Mouse (Mus musculus) embryonic facial prominence, embryonic 14.5 days (tissue): ENCODE data around the gene Mbnl2. TPM values are rescaled to one million over a fixed set of nuclear protein-coding genes. Genes with fewer than 3 reads are reported as not detected.

Source experiments
- ATAC-seq: fragments of 200-750 bp; cut with Nextera tagmentation; 2 replicates; pipeline ENCODE4 v1.8.0; 2017; ENCODE audit warnings: low read depth, moderate number of reproducible peaks, moderate TSS enrichment
- DNase-seq: peaks from one replicate; pipeline ENCODE4 v3.0.0-alpha.2; 2015; ENCODE audit warnings: low spot score
- H3K27ac ChIP-seq: fragments of 300-500 bp; sonication (generic); replicated peaks from 2 replicates; pipeline ENCODE4 v1.5.1; 2014; ENCODE audit warnings: low read depth, mild to moderate bottlenecking, low read length, moderate library complexity
- H3K27me3 ChIP-seq: fragments of 300-500 bp; sonication (generic); replicated peaks from 2 replicates; pipeline ENCODE4 v1.6.1; 2014; ENCODE audit warnings: low read length; ENCODE audit not compliant: control insufficient read depth, insufficient read depth
- H3K36me3 ChIP-seq: fragments of 300-500 bp; sonication (generic); 2 replicates; pipeline ENCODE4 v1.6.1; 2014; ENCODE audit warnings: low read length, mixed read lengths; ENCODE audit not compliant: control insufficient read depth, insufficient read depth
- H3K4me1 ChIP-seq: fragments of 300-500 bp; sonication (generic); 2 replicates; pipeline ENCODE4 v1.6.1; 2014; ENCODE audit warnings: antibody characterized with exemption, low read length; ENCODE audit not compliant: control insufficient read depth, insufficient read depth
- H3K4me2 ChIP-seq: fragments of 300-500 bp; sonication (generic); 2 replicates; pipeline ENCODE4 v1.6.1; 2014; ENCODE audit warnings: low read depth, mild to moderate bottlenecking, low read length, moderate library complexity, mixed read lengths
- H3K4me3 ChIP-seq: fragments of 300-500 bp; sonication (generic); 2 replicates; pipeline ENCODE4 v1.5.1; 2014; ENCODE audit warnings: low read depth, mild to moderate bottlenecking, low read length
- H3K9ac ChIP-seq: fragments of 300-500 bp; sonication (generic); 2 replicates; pipeline ENCODE4 v1.6.1; 2014; ENCODE audit warnings: low read depth, mild to moderate bottlenecking, low read length, moderate library complexity, mixed read lengths
- H3K9me3 ChIP-seq: fragments of 300-500 bp; sonication (generic); 2 replicates; pipeline ENCODE4 v1.6.1; 2016; ENCODE audit warnings: low read length; ENCODE audit not compliant: control insufficient read depth
- WGBS: fragments of 180-500 bp; shearing (Covaris S2); extraction: QIAGEN DNeasy Blood & Tissue Kit; methylation state at CpG from one replicate; pipeline ENCODE4 v1.1.7; 2014; 5-methylcytosine and 5-hydroxymethylcytosine counted together
- polyA plus RNA-seq: library from polyadenylated mRNA; unstranded; fragments of >200 nt; fragmentation: Nextera tagmentation; extraction: Ambion mirVana; gene quantifications from 2 replicates; pipeline ENCODE4 v1.2.1, GENCODE M21; 2014

Gene Mbnl2
- polyA plus RNA-seq, 1 experiment from 2014 or later = 162 TPM

- Histone ChIP-seq H3K4me3 (no peak overlapping the region), H3K27me3 (no peaks in the 10 kb centered on the region), H3K36me3 (peaks cover 58% of the 10 kb centered on the region), H3K4me2 (no peak overlapping the region), H3K9me3 (no peaks in the 10 kb centered on the region), H3K4me1 (peaks cover 5% of the 10 kb centered on the region), H3K27ac (no peak overlapping the region), H3K9ac (no peak overlapping the region)
- DNase-seq (no peak), ATAC-seq (no peak)
- 92% methylated on average over 10 of the region's 10 CpGs for WGBS
Measured at GRCm38 (mm10) chr14:120390231-120390944, 114.9 kb downstream of the Mbnl2 start.

GRCm38 (mm10) chr14:120391701-120392100 lies 116.2 kb downstream of the Mbnl2 start:
- ATAC-seq (no peak), DNase-seq (no peak)
- Histone ChIP-seq H3K9me3 (no peaks in the 10 kb centered on the region), H3K27ac (no peak overlapping the region), H3K27me3 (no peaks in the 10 kb centered on the region), H3K36me3 (peaks cover 68% of the 10 kb centered on the region), H3K4me1 (peaks cover 5% of the 10 kb centered on the region), H3K9ac (no peak overlapping the region), H3K4me2 (no peak overlapping the region), H3K4me3 (no peak overlapping the region)
- 85% methylated on average over 10 of the region's 10 CpGs for whole genome bisulfite sequencing

GRCm38 (mm10) chr14:120392441-120392840 lies 117.0 kb downstream of the Mbnl2 start:
- WGBS = 92% methylated on average over 9 of the region's 9 CpGs
- no peaks in the 10 kb centered on the region for H3K27me3 ChIP-seq
- ATAC-seq (no peak), DNase-seq (no peak)
- H3K4me3 ChIP-seq = no peak overlapping the region
- H3K27ac ChIP-seq = no peak overlapping the region
- peaks cover 72% of the 10 kb centered on the region for H3K36me3 ChIP-seq
- H3K4me1 ChIP-seq = peaks cover 5% of the 10 kb centered on the region
- no peak overlapping the region for H3K9ac ChIP-seq
- no peaks in the 10 kb centered on the region for H3K9me3 ChIP-seq
- H3K4me2 ChIP-seq = no peak overlapping the region

- Histone ChIP-seq H3K27me3 (no peaks in the 10 kb centered on the region), H3K4me1 (peaks cover 5% of the 10 kb centered on the region), H3K36me3 (peaks cover 70% of the 10 kb centered on the region), H3K27ac (no peak overlapping the region), H3K9me3 (no peaks in the 10 kb centered on the region), H3K9ac (no peak overlapping the region), H3K4me2 (no peak overlapping the region), H3K4me3 (no peak overlapping the region)
- 85% methylated on average over 8 of the region's 8 CpGs for WGBS
- ATAC-seq = no peak
- DNase-seq = no peak
Measured at GRCm38 (mm10) chr14:120393441-120393840, 118.0 kb downstream of the Mbnl2 start.

- Histone ChIP-seq H3K4me1 (peaks cover 2% of the 10 kb centered on the region), H3K4me3 (no peak overlapping the region), H3K27me3 (no peaks in the 10 kb centered on the region), H3K4me2 (no peak overlapping the region), H3K36me3 (peaks cover 72% of the 10 kb centered on the region), H3K9me3 (no peaks in the 10 kb centered on the region), H3K27ac (no peak overlapping the region; the same call in 1 of the 2 replicates), H3K9ac (no peak overlapping the region)
- WGBS = 79% methylated on average over 3 of the region's 3 CpGs
- DNase-seq (no peak), ATAC-seq (no peak)
Measured at GRCm38 (mm10) chr14:120394216-120394615, 118.7 kb downstream of the Mbnl2 start.

- DNase-seq (no peak), ATAC-seq (no peak)
- Histone ChIP-seq H3K9me3 (no peaks in the 10 kb centered on the region), H3K4me2 (no peak overlapping the region), H3K36me3 (peaks cover 72% of the 10 kb centered on the region), H3K4me1 (no peaks in the 10 kb centered on the region), H3K27ac (no peak overlapping the region), H3K4me3 (no peak overlapping the region), H3K27me3 (no peaks in the 10 kb centered on the region), H3K9ac (no peak overlapping the region)
- 67% methylated on average over 3 of the region's 3 CpGs for WGBS
Measured at GRCm38 (mm10) chr14:120394827-120395226, 119.4 kb downstream of the Mbnl2 start.

- H3K27ac ChIP-seq = no peak overlapping the region
- H3K36me3 ChIP-seq = peaks cover 72% of the 10 kb centered on the region
- H3K9me3 ChIP-seq = no peaks in the 10 kb centered on the region
- ATAC-seq (no peak), DNase-seq (no peak)
- WGBS = 77% methylated on average over 9 of the region's 9 CpGs
- H3K4me2 ChIP-seq = no peak overlapping the region
- no peak overlapping the region for H3K9ac ChIP-seq
- H3K4me1 ChIP-seq = no peaks in the 10 kb centered on the region
- no peak overlapping the region for H3K4me3 ChIP-seq
- H3K27me3 ChIP-seq = no peaks in the 10 kb centered on the region
Measured at GRCm38 (mm10) chr14:120395501-120395900, 120.0 kb downstream of the Mbnl2 start.

GRCm38 (mm10) chr14:120397871-120398647 lies 122.6 kb downstream of the Mbnl2 start:
- Histone ChIP-seq H3K27me3 (no peaks in the 10 kb centered on the region), H3K4me2 (no peak overlapping the region), H3K4me3 (no peak overlapping the region), H3K36me3 (peaks cover 80% of the 10 kb centered on the region), H3K4me1 (no peaks in the 10 kb centered on the region), H3K27ac (0 out of 2 replicates have a peak overlapping the region, but pooled peaks have one; percentile 44), H3K9ac (no peak overlapping the region), H3K9me3 (no peaks in the 10 kb centered on the region)
- ATAC-seq (peak; percentile 92), DNase-seq (peak; percentile 88)
- 38% methylated on average over 10 of the region's 10 CpGs for WGBS
